ENCODE assay signal across 16 mouse cellular contexts in the genomic region with DNA sequence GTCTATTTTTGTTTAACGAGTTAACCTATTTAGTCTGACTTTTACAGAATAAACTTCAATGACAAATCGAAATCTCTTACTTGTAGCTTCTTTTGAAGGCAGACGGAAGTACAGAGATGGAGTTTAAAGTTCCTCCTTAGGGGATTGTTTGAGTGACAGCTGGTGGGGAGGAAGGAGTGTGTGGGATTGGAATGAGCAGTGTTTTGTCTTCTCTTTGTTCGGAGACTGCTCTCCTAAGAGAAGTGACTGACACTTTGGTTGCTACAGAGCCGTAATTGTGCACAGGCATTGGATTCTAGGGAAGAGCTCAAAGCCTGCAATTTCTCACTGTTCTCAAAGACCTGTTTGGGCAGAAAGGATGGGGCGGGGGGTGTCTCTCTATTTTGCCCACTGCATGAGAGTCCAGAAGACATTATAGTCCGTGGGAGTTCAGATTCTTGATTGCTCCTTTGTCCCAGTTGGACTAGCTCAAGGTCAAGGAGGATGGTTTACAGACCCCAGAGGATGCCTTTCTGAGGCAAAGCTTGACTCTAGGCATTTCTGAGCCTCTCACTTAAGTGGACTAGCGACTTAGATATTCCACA.
A peak's percentile ranks its signal among the peaks of the same experiment; 100 is the strongest.
DNase-seq lines count a peak whose midpoint lies in the region; ATAC-seq and TF ChIP-seq lines count a peak whose summit lies in the region.
"Had no signal": no experiment of that assay in that cellular context is flagged by ENCODE, and none has a peak within 500 bp of the region (broad histone marks: within the 10 kb centered on the region; RNA-seq: fewer than 3 reads in every experiment).

No protein-coding gene starts in this region.

- TF ChIP-seq POLR2A in brain, embryonic 14.5 days (IDR thresholded peaks at IDR 0.05; ENCODE audit: borderline replicate concordance, extremely low read depth, insufficient read depth, insufficient read length, poor library complexity, severe bottlenecking): no peak

- whole genome bisulfite sequencing in embryonic facial prominence, embryonic 14.5 days: 19% methylated on average over 8 of the region's 8 CpGs
- 12% methylated on average over 8 of the region's 8 CpGs for WGBS in hindbrain, embryonic 14.5 days
- 19% methylated on average over 8 of the region's 8 CpGs for WGBS in neural tube, embryonic 12.5 days

- no peaks in the 10 kb centered on the region for H3K27me3 ChIP-seq in embryonic facial prominence, embryonic 14.5 days (replicated peaks; ENCODE audit: control insufficient read depth, insufficient read depth, low read length)
- no peaks in the 10 kb centered on the region for H3K27me3 ChIP-seq in hindbrain, embryonic 14.5 days (ENCODE audit: control insufficient read depth, insufficient read depth, low read length)
- H3K27me3 ChIP-seq in neural tube, embryonic 12.5 days (replicated peaks): no peaks in the 10 kb centered on the region
- H3K27me3 ChIP-seq: CH12.LX; heart, embryonic 12.5 days; limb, embryonic 12.5 days; stomach, embryonic 15.5 days had no signal

- 0 out of 2 replicates have a peak, but pooled peaks cover 5% of the 10 kb centered on the region for H3K9me3 ChIP-seq in embryonic facial prominence, embryonic 14.5 days (ENCODE audit: control insufficient read depth, low read length)
- H3K9me3 ChIP-seq in hindbrain, embryonic 14.5 days (ENCODE audit: control insufficient read depth, low read length): 0 out of 2 replicates have a peak, but pooled peaks cover 5% of the 10 kb centered on the region
- H3K9me3 ChIP-seq in neural tube, embryonic 12.5 days: no peaks in the 10 kb centered on the region
- H3K9me3 ChIP-seq: heart, embryonic 12.5 days; stomach, embryonic 15.5 days had no signal

- DNase-seq in brain, embryonic 14.5 days (ENCODE audit: low read depth): peak; percentile 86
- DNase-seq in embryonic facial prominence, embryonic 14.5 days (ENCODE audit: low spot score): peak; percentile 43
- DNase-seq in hindbrain, embryonic 14.5 days (ENCODE audit: low spot score): peak; percentile 59
- DNase-seq in left cerebral cortex, postnatal 25 days (ENCODE audit: low spot score in 2 of 2): no peak
- DNase-seq in spleen, adult 12 weeks (ENCODE audit: low spot score): no peak
- DNase-seq in lung, postnatal 14 days: no peak
- DNase-seq: kidney, postnatal 4 days; lung, embryonic 14.5 days; right cerebral cortex, postnatal 14 days had no signal

- no peak overlapping the region for H3K27ac ChIP-seq in embryonic facial prominence, embryonic 14.5 days (replicated peaks; ENCODE audit: low read depth, low read length)
- no peak overlapping the region for H3K27ac ChIP-seq in hindbrain, embryonic 14.5 days
- no peak overlapping the region for H3K27ac ChIP-seq in neural tube, embryonic 12.5 days
- H3K27ac ChIP-seq: limb, embryonic 12.5 days; stomach, embryonic 15.5 days had no signal

- no peaks in the 10 kb centered on the region for H3K36me3 ChIP-seq in embryonic facial prominence, embryonic 14.5 days (ENCODE audit: control insufficient read depth, insufficient read depth, low read length)
- H3K36me3 ChIP-seq in hindbrain, embryonic 14.5 days (replicated peaks; ENCODE audit: control insufficient read depth, insufficient read depth): no peaks in the 10 kb centered on the region
- H3K36me3 ChIP-seq in neural tube, embryonic 12.5 days: no peaks in the 10 kb centered on the region
- H3K36me3 ChIP-seq: heart, embryonic 12.5 days; limb, embryonic 12.5 days; stomach, embryonic 15.5 days had no signal

- ATAC-seq in embryonic facial prominence, embryonic 14.5 days (ENCODE audit: low read depth): 0 out of 2 replicates have a peak, but pooled peaks have one; percentile 33
- peak; percentile 81 for ATAC-seq in hindbrain, embryonic 14.5 days (ENCODE audit: low FRiP score)
- ATAC-seq in neural tube, embryonic 12.5 days (ENCODE audit: low FRiP score, low read depth): peak; percentile 61
- ATAC-seq: inflammation-experienced regulatory T-cells, adult 6 months had no signal

- H3K4me1 ChIP-seq in embryonic facial prominence, embryonic 14.5 days (ENCODE audit: control insufficient read depth, insufficient read depth, low read length): no peaks in the 10 kb centered on the region
- peaks cover 4% of the 10 kb centered on the region; the same call in 1 of the 2 replicates for H3K4me1 ChIP-seq in hindbrain, embryonic 14.5 days (replicated peaks; ENCODE audit: control insufficient read depth, insufficient read depth, low read length)
- H3K4me1 ChIP-seq in neural tube, embryonic 12.5 days: peaks cover 3% of the 10 kb centered on the region; the same call in 1 of the 2 replicates
- H3K4me1 ChIP-seq: heart, embryonic 12.5 days; limb, embryonic 12.5 days; stomach, embryonic 15.5 days had no signal

- no peak overlapping the region for H3K9ac ChIP-seq in embryonic facial prominence, embryonic 14.5 days (ENCODE audit: low read depth, low read length)
- H3K9ac ChIP-seq in hindbrain, embryonic 14.5 days: no peak overlapping the region
- no peak overlapping the region for H3K9ac ChIP-seq in neural tube, embryonic 12.5 days
- H3K9ac ChIP-seq: heart, embryonic 12.5 days; limb, embryonic 12.5 days; lung, embryonic 14.5 days; stomach, embryonic 15.5 days had no signal

- no peak overlapping the region for H3K4me3 ChIP-seq in embryonic facial prominence, embryonic 14.5 days (ENCODE audit: low read depth, low read length)
- H3K4me3 ChIP-seq in hindbrain, embryonic 14.5 days (replicated peaks; ENCODE audit: low read length): no peak overlapping the region
- no peak overlapping the region for H3K4me3 ChIP-seq in neural tube, embryonic 12.5 days
- H3K4me3 ChIP-seq: heart, embryonic 12.5 days; limb, embryonic 12.5 days; myocyte; stomach, embryonic 15.5 days had no signal

- TF ChIP-seq CTCF in brain, embryonic 14.5 days (IDR thresholded peaks at IDR 0.05; ENCODE audit: borderline replicate concordance, extremely low read depth, insufficient read depth, insufficient read length): no peak

- H3K4me2 ChIP-seq in embryonic facial prominence, embryonic 14.5 days (ENCODE audit: low read depth, low read length): no peak overlapping the region
- H3K4me2 ChIP-seq in hindbrain, embryonic 14.5 days (replicated peaks): no peak overlapping the region
- H3K4me2 ChIP-seq in neural tube, embryonic 12.5 days (replicated peaks): no peak overlapping the region
- H3K4me2 ChIP-seq: heart, embryonic 12.5 days; limb, embryonic 12.5 days; lung, embryonic 14.5 days; stomach, embryonic 15.5 days had no signal

- intact Hi-C loops in left cerebral cortex, postnatal 25 days (cut with DNase I): no loop called here

Comparison
In these comparisons a context has a peak if more than half of its experiments do, and no peak if none do; other contexts are left out.
1. DNase-seq: peak in brain, embryonic 14.5 days (single experiment), embryonic facial prominence, embryonic 14.5 days (single experiment) and hindbrain, embryonic 14.5 days (single experiment); none in left cerebral cortex, postnatal 25 days (0 of 2), spleen, adult 12 weeks (single experiment) and lung, postnatal 14 days (single experiment).
2. Peak in every context shown above with its lines, with median percentiles within 50 percentile points of each other: ATAC-seq.